Mouse (Mus musculus) embryonic stem cell, embryonic (primary cell): ENCODE results near the gene Naa40.

ENCODE experiments used
- CTCF ChIA-PET, 4 experiments: fragments of 300-600 bp in 2 of 4; fragments of 350-600 bp in 2 of 4; sonication (Branson Sonifier 250); formaldehyde crosslinking; loops; one replicate each; lab custom pipeline; 2022; ENCODE audit warnings: inconsistent platforms in 2 of 4; lab: Charles Lee
- POLR2A ChIA-PET, 4 experiments: fragments of 300-600 bp in 2 of 4; fragments of 350-600 bp in 2 of 4; sonication (Branson Sonifier 250); formaldehyde crosslinking; loops; one replicate each; lab custom pipeline; 2022; ENCODE audit warnings: antibody characterized with exemption in 4 of 4, inconsistent platforms in 1 of 4; lab: Charles Lee

The Naa40 gene

DNA sequence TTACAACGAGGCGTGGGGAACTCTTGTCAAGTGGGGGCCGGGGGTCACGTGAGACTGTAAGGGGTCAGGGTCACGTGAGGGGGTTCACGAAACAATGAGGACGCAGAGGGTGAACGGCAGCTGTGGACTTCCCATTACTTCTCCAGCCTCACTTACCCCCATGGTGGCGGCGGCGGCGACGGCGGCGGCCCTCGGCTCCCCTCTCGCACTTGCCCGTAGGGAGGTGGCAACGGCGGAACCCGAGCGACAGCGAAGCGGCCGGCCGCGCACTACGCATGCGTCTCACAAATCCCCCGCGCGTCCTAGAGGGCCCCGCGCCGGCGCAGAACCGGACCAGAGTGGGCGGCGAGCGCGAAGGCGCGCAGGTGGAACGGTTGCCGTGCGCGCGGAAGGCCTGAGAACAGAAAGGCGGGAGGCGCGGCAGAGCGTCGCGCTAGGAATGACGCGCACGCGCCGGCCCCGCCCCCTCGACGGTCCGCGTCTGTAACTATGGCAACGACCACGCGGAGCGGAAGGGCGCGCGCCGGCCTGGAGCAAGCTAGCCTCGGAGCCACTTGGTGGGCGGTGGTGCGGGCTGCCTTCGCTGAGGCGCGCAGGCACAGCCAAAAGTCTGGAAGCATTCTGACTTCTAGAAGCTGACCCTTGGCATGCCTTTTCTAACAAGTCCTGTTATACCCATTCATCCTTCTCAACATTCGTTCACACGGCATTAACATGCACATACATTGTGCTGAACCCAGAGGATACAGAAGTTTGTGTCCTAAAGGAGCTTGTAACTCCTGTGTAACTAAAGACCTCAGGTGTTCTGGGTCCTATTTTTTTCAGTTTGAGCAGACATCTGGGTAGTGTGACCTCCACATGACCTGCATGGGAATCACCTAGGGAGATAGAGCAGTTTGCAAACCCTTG, at the start of gene Naa40:
Gene Naa40, minus strand, starts transcription at position 402 of the 909 bp plus-strand sequence.
- POLR2A ChIA-PET, result interaction anchor here (0.5 to 15.7 kb wide), 63 partner anchors 9 to 1516 kb away, joined by 3 to 339 read pairs (median 4); partner anchors contain the start of genes Cox8a (in 3 of the 4), Mark2 (in 2 of the 4), Rcor2 (in 2 of the 4) and Slc3a2 (in 2 of the 4)
- CTCF ChIA-PET, result interaction anchor here (0.8 to 4.0 kb wide), 13 partner anchors 10 to 377 kb away, joined by 3 to 32 read pairs (median 4); partner anchors contain the start of gene 2700081O15Rik (in 1 of the 4)

DNA sequence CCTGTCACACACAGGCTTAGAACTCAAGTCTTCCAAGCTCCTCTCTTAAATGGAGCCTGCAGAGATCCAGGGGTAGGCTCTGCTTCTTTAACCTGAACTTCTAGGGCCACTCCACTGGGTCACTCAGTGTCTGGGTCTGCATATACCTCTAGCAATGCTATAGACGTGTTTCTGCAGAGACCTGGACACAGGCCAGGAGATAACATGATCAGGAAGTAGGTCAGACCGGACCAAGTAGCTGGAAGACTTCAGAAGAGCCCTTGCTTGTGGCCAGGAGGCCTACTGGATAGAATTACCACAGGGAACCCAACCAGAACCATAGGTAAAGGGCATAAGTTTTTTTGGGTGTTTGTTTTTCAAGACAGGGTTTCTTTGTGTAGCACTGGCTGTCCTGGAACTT, 48.8 kb upstream of the Naa40 start:
- POLR2A ChIA-PET, result interaction anchor here in 3 of 4 experiments (0.5 to 2.5 kb wide), 11 partner anchors 13 to 250 kb away, joined by 3 to 5 read pairs (median 3); partner anchors contain the start of genes 2700081O15Rik (in 1 of the 3) and Stip1 (in 1 of the 3)
- CTCF ChIA-PET, result interaction anchor here in 1 of 4 experiments (1.6 kb wide), 1 partner anchor 56 kb away, joined by 4 read pairs; no protein-coding TSS in a partner anchor

- CTCF ChIA-PET, result interaction anchor here in 2 of 4 experiments (0.7 to 1.7 kb wide), 3 partner anchors 10 to 28 kb away, joined by 3 to 6 read pairs (median 3); no protein-coding TSS in a partner anchor
- POLR2A ChIA-PET, result interaction anchor here in 2 of 4 experiments (0.6 to 2.5 kb wide), 6 partner anchors 14 to 134 kb away, joined by 3 to 7 read pairs (median 5); no protein-coding TSS in a partner anchor
Measured at GRCm38 (mm10) chr19:7288288-7288687, 47.3 kb upstream of the Naa40 start.

- ChIA-PET CTCF (interaction anchor here (0.6 to 1.7 kb wide), 11 partner anchors 8 to 319 kb away, joined by 3 to 6 read pairs (median 3); no protein-coding TSS in a partner anchor), POLR2A (interaction anchor here in 2 of 4 experiments (0.6 to 2.1 kb wide), 16 partner anchors 7 to 186 kb away, joined by 3 to 7 read pairs (median 4); no protein-coding TSS in a partner anchor)
Measured at GRCm38 (mm10) chr19:7286563-7287315, 45.8 kb upstream of the Naa40 start.

DNA sequence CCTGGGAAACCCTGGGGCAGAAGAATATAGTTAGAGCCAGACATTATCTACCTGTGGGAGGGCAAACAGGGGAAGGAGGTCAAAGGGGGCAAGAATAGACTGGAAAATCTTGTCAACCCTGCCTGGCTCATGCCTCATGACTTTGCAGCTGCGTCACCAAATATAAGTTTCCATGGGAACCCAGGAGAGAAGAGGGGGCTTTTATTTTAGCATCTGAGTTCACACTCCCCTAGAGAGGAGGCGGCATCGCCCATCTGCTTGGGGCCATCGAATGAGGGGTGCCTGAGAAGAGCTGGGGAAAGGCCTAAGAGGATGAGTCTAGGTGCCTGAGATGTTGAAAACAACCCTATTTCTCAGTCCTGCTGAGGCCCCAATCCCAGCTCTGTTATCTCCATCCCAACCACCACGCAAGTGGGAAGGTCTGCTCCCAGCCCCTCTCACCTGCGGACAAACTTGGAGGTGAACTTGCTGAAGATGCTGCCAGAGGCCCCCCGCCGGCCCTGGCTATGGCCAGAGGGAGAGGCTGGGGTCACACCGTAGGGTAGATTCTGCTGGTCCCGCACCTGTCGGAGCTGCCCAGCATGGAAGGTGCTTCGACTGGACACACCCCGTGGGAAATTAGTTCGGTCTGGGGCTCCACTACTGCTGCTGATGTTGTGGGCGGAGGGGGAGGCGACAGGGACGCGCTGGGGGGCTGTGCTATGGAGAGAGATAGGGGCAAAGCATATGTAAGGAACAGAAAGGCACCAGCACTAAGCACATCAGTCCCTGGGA, 39.8 kb upstream of the Naa40 start:
- POLR2A ChIA-PET, result interaction anchor here in 3 of 4 experiments (0.6 to 12.1 kb wide), 15 partner anchors 12 to 137 kb away, joined by 3 to 216 read pairs (median 3); partner anchors contain the start of genes Mark2 (in 2 of the 3), Rcor2 (in 2 of the 3) and Cox8a (in 1 of the 3)
- CTCF ChIA-PET, result interaction anchor here in 3 of 4 experiments (0.9 to 4.0 kb wide), 5 partner anchors 11 to 46 kb away, joined by 3 to 36 read pairs (median 4); partner anchors contain the start of gene Rcor2 (in 1 of the 3)

GRCm38 (mm10) chr19:7279114-7279513, 38.1 kb upstream of the Naa40 start:
- CTCF ChIA-PET, result interaction anchor here (0.5 to 4.0 kb wide), 27 partner anchors 8 to 259 kb away, joined by 3 to 36 read pairs (median 4); partner anchors contain the start of genes Mark2 (in 1 of the 4) and Rcor2 (in 1 of the 4)
- POLR2A ChIA-PET, result interaction anchor here (0.6 to 12.1 kb wide), 29 partner anchors 8 to 157 kb away, joined by 3 to 216 read pairs (median 5); partner anchors contain the start of genes 2700081O15Rik (in 4 of the 4), Mark2 (in 2 of the 4) and Rcor2 (in 2 of the 4)

GRCm38 (mm10) chr19:7278200-7278906, 37.4 kb upstream of the Naa40 start:
- CTCF ChIA-PET, result interaction anchor here in 3 of 4 experiments (0.5 to 4.0 kb wide), 22 partner anchors 9 to 1641 kb away, joined by 3 to 36 read pairs (median 4); partner anchors contain the start of genes Mark2 (in 1 of the 3) and Rcor2 (in 1 of the 3)
- POLR2A ChIA-PET, result interaction anchor here (0.6 to 12.1 kb wide), 27 partner anchors 9 to 158 kb away, joined by 3 to 216 read pairs (median 5); partner anchors contain the start of genes 2700081O15Rik (in 4 of the 4), Mark2 (in 2 of the 4) and Rcor2 (in 2 of the 4)

DNA sequence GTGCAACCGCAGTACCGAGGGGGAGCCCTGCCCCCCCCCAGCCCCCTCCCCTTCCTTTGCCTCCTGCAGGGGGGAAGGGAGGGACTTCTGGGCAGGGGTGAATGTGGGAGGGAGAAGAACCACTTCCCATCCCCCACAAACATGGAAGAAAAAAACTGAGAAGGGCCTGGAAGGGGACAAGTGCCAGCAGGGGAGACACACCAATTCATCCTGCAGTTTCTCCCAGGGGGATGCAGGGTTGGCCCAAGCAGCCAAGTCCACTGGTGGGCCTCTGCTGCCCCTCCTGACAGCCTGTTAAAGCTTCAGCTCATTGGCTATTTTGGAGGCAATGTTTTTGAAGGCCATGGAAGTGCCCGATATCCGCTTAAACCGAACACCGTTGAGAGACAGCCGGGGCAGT, 35.8 kb upstream of the Naa40 start:
- ChIA-PET POLR2A (interaction anchor here in 3 of 4 experiments (0.6 to 12.1 kb wide), 18 partner anchors 8 to 140 kb away, joined by 3 to 216 read pairs (median 4); partner anchors contain the start of genes Rcor2 (in 2 of the 3), 2700081O15Rik (in 1 of the 3), Mark2 (in 1 of the 3) and Otub1 (in 1 of the 3)), CTCF (interaction anchor here in 2 of 4 experiments (0.8 to 1.4 kb wide), 4 partner anchors 8 to 13 kb away, joined by 3 to 6 read pairs (median 4); no protein-coding TSS in a partner anchor)

DNA sequence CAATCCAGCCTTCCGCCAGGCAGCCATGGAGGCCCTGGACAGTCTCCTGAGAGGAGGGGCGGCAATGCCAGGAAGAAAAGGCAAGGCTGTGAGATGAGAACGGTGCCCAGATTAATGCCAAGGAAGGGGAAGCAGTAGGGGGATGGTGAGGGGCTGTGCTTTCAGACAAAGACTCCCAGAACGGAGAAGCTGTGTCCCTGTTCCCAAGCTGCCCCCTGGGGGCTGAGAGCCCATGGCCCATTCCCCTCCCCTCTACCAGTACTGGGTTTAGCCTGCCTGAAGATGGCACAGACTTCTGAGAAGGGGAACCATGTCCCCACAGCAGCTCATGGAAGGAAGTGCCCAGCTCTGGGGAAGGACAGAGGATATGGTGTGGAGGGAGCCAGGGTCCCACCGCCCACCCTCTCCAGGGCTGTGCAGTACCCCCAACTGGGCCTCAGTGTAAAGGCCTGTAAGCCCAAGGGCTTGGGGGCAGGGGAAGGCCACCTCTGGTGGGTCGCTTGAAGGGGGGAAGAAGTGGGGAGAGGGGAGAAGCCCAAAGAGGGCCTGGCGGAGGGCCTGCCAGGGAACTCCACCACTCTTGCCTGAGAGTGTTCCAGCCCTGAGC, 35.2 kb upstream of the Naa40 start:
- CTCF ChIA-PET, result interaction anchor here in 1 of 4 experiments (1.4 kb wide), 1 partner anchor 12 kb away, joined by 6 read pairs; no protein-coding TSS in a partner anchor
- POLR2A ChIA-PET, result interaction anchor here in 3 of 4 experiments (0.8 to 12.1 kb wide), 14 partner anchors 7 to 141 kb away, joined by 3 to 216 read pairs (median 4); partner anchors contain the start of genes Rcor2 (in 2 of the 3), 2700081O15Rik (in 1 of the 3), Cox8a (in 1 of the 3) and Mark2 (in 1 of the 3)

- POLR2A ChIA-PET, result interaction anchor here (0.5 to 12.1 kb wide), 31 partner anchors 9 to 208 kb away, joined by 3 to 216 read pairs (median 5); partner anchors contain the start of genes 2700081O15Rik (in 2 of the 4), Naa40 (in 2 of the 4), Cox8a (in 1 of the 4) and Mark2 (in 1 of the 4)
- CTCF ChIA-PET, result interaction anchor here in 3 of 4 experiments (0.6 to 2.4 kb wide), 5 partner anchors 11 to 1974 kb away, joined by 3 to 10 read pairs (median 3); partner anchors contain the start of gene Mark2 (in 1 of the 3)
Measured at GRCm38 (mm10) chr19:7275131-7275789, 34.3 kb upstream of the Naa40 start.

DNA sequence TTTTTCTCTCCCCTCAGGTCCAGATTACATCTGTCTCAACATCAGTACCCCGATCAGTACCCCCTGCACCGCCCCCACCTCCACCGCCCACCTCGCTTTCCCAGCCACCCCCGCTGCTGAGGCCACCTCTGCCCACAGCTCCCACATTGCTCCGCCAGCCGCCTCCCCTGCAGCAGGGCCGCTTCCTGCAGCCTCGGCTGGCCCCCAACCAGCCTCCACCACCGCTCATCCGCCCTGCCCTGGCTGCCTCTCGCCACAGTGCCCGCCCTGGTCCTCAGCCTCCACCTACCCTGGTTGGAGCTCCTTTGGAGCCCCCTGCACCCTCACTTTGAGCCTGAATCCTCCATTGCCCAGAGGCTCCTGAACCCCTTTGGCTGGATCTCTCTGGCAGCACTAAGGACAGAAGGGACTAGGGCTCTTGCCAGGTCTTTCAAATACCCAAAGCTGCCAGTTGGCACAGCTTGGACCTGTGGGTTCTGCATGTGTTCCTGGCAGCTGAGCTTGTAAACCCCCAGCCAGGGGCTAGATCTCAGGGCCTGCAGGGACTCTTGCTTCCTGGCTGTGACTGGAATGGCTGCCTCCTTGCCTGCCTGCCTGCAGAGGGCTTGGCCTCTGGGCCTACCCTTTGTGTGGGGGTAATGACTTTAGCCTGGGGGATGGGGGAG, 33.5 kb upstream of the Naa40 start:
- ChIA-PET POLR2A (interaction anchor here (0.5 to 12.1 kb wide), 49 partner anchors 9 to 1430 kb away, joined by 3 to 216 read pairs (median 4); partner anchors contain the start of genes 2700081O15Rik (in 2 of the 4), Naa40 (in 2 of the 4), Mark2 (in 1 of the 4) and Rcor2 (in 1 of the 4)), CTCF (interaction anchor here (0.6 to 2.4 kb wide), 23 partner anchors 9 to 1974 kb away, joined by 3 to 12 read pairs (median 3); partner anchors contain the start of gene Mark2 (in 2 of the 4))

DNA sequence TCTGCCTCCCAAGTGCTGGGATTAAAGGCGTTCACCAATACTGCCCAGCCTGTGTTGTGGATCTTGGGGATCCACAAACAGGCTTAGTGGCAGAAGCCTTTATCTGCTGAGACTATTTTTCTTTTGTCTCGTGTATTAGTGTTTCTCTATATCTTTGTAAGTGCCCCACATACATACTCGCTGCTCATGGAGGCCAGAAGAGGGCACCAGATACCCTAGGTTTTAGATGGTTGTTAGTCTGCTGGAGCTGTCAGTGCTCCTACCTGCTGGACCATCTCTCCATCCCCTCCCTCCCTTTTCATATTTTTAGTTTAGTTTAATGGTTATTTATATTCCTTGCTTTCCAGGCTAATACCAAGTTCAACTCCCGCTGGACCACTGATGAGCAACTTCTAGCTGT, 32.5 kb upstream of the Naa40 start:
- ChIA-PET CTCF (interaction anchor here in 3 of 4 experiments (0.7 to 2.4 kb wide), 17 partner anchors 8 to 163 kb away, joined by 3 to 10 read pairs (median 4); partner anchors contain the start of gene Mark2 (in 1 of the 3)), POLR2A (interaction anchor here (0.7 to 12.1 kb wide), 35 partner anchors 9 to 322 kb away, joined by 3 to 216 read pairs (median 4); partner anchors contain the start of genes 2700081O15Rik (in 2 of the 4), Naa40 (in 2 of the 4), Cox8a (in 1 of the 4) and Rcor2 (in 1 of the 4))
